Comparison of ENCODE assay signal across 8 mouse cellular contexts in genomic region chr9:119980770-119981182, GRCm38 (mm10). TPM values are rescaled to one million over a fixed set of nuclear protein-coding genes. Genes with fewer than 3 reads are reported as not detected.
A peak's percentile ranks its signal among the peaks of the same experiment; 100 is the strongest.
DNase-seq lines count a peak whose midpoint lies in the region; ATAC-seq and TF ChIP-seq lines count a peak whose summit lies in the region.

No protein-coding gene starts in this region.

- no peak for TF ChIP-seq POLR2A in bone marrow macrophage, adult 2 months (IDR thresholded peaks at IDR 0.05; ENCODE audit: borderline replicate concordance, low read depth, low read length)
- TF ChIP-seq POLR2A in limb, embryonic 14.5 days (IDR thresholded peaks at IDR 0.05; ENCODE audit: borderline replicate concordance, extremely low read depth, insufficient read depth, insufficient read length) = no peak

- peak overlapping the region; percentile 98 for H3K4me3 ChIP-seq in gastrocnemius, adult 2 months
- H3K4me3 ChIP-seq in bone marrow macrophage, adult 2 months (ENCODE audit: insufficient read depth, low read length) = peak overlapping the region; percentile 52; the same call in 1 of the 2 replicates
- H3K4me3 ChIP-seq in hindbrain, embryonic 11.5 days (ENCODE audit: low read depth, low read length) = no peak overlapping the region
- peak overlapping the region; percentile 72 for H3K4me3 ChIP-seq in limb, embryonic 14.5 days (replicated peaks; ENCODE audit: low read length)
- peak overlapping the region; percentile 76 for H3K4me3 ChIP-seq in stomach, embryonic 15.5 days (replicated peaks)

- ATAC-seq in hindbrain, embryonic 11.5 days (ENCODE audit: low FRiP score) = no peak
- ATAC-seq in limb, embryonic 14.5 days (ENCODE audit: low FRiP score, low read depth) = no peak
- ATAC-seq in stomach, embryonic 15.5 days (ENCODE audit: insufficient read depth, low FRiP score, low read depth) = no peak; the same call in 1 of the 2 replicates

- no peaks in the 10 kb centered on the region for H3K36me3 ChIP-seq in hindbrain, embryonic 11.5 days (ENCODE audit: control insufficient read depth, insufficient read depth, low read length)
- no peaks in the 10 kb centered on the region for H3K36me3 ChIP-seq in limb, embryonic 14.5 days (ENCODE audit: control insufficient read depth, insufficient read depth, low read length)
- no peaks in the 10 kb centered on the region for H3K36me3 ChIP-seq in stomach, embryonic 15.5 days

- peak overlapping the region; percentile 50; the same call in 1 of the 2 replicates for H3K9ac ChIP-seq in hindbrain, embryonic 11.5 days (ENCODE audit: low read depth, low read length)
- peak overlapping the region; percentile 38; the same call in 1 of the 2 replicates for H3K9ac ChIP-seq in limb, embryonic 14.5 days (ENCODE audit: low read depth, low read length, severe bottlenecking)
- 0 out of 2 replicates have a peak overlapping the region, but pooled peaks have one; percentile 1 for H3K9ac ChIP-seq in stomach, embryonic 15.5 days

- TF ChIP-seq CTCF in gastrocnemius, adult 2 months (IDR thresholded peaks at IDR 0.05) = no peak
- TF ChIP-seq CTCF in bone marrow macrophage, adult 2 months (IDR thresholded peaks at IDR 0.05; ENCODE audit: low read depth, low read length) = no peak

- DNase-seq in gastrocnemius, adult 2 months = no peak
- no peak for DNase-seq in gastrocnemius, postnatal 4 days (ENCODE audit: low spot score in 2 of 2)
- DNase-seq in hindbrain, embryonic 11.5 days (ENCODE audit: low spot score) = peak; percentile 30
- no peak for DNase-seq in limb, embryonic 14.5 days (ENCODE audit: low spot score)
- no peak for DNase-seq in urinary bladder, adult 18-20 months (ENCODE audit: low spot score in 2 of 2)
- no peak for DNase-seq in frontal cortex, postnatal 25 days (ENCODE audit: low spot score in 2 of 2)

- H3K27ac ChIP-seq in gastrocnemius, adult 2 months = peak overlapping the region; percentile 96
- peak overlapping the region; percentile 95 for H3K27ac ChIP-seq in bone marrow macrophage, adult 2 months (ENCODE audit: insufficient read depth, low read depth, low read length)
- peak overlapping the region; percentile 73 for H3K27ac ChIP-seq in hindbrain, embryonic 11.5 days (ENCODE audit: low read depth, low read length)
- peak overlapping the region; percentile 77 for H3K27ac ChIP-seq in limb, embryonic 14.5 days (replicated peaks; ENCODE audit: low read depth, low read length)
- H3K27ac ChIP-seq in stomach, embryonic 15.5 days = peak overlapping the region; percentile 96

- 11% methylated on average over 4 of the region's 4 CpGs for WGBS in hindbrain, embryonic 11.5 days
- whole genome bisulfite sequencing in limb, embryonic 14.5 days = 2% methylated on average over 4 of the region's 4 CpGs
- 3% methylated on average over 4 of the region's 4 CpGs for WGBS in stomach, embryonic 15.5 days

- no peaks in the 10 kb centered on the region for H3K9me3 ChIP-seq in hindbrain, embryonic 11.5 days (ENCODE audit: control insufficient read depth, low read length)
- H3K9me3 ChIP-seq in limb, embryonic 14.5 days (ENCODE audit: control insufficient read depth, low read length) = no peaks in the 10 kb centered on the region
- H3K9me3 ChIP-seq in stomach, embryonic 15.5 days = no peaks in the 10 kb centered on the region

- peaks cover 10% of the 10 kb centered on the region for H3K27me3 ChIP-seq in hindbrain, embryonic 11.5 days (ENCODE audit: control insufficient read depth, insufficient read depth, low read length)
- H3K27me3 ChIP-seq in limb, embryonic 14.5 days (ENCODE audit: control insufficient read depth, insufficient read depth, low read length) = no peaks in the 10 kb centered on the region
- no peaks in the 10 kb centered on the region for H3K27me3 ChIP-seq in stomach, embryonic 15.5 days (replicated peaks)

- H3K4me1 ChIP-seq in bone marrow macrophage, adult 2 months (ENCODE audit: control insufficient read depth, insufficient read depth, low read length) = peaks cover 48% of the 10 kb centered on the region
- H3K4me1 ChIP-seq in hindbrain, embryonic 11.5 days (replicated peaks; ENCODE audit: control insufficient read depth, insufficient read depth, low read length) = peaks cover 30% of the 10 kb centered on the region
- H3K4me1 ChIP-seq in limb, embryonic 14.5 days (ENCODE audit: control insufficient read depth, insufficient read depth, low read length) = peaks cover 59% of the 10 kb centered on the region
- peaks cover 74% of the 10 kb centered on the region for H3K4me1 ChIP-seq in stomach, embryonic 15.5 days

- intact Hi-C loops in gastrocnemius, adult 2 months (cut with DNase I) = no loop called here

- peak overlapping the region; percentile 93 for H3K4me2 ChIP-seq in hindbrain, embryonic 11.5 days (replicated peaks; ENCODE audit: low read depth, low read length)
- H3K4me2 ChIP-seq in limb, embryonic 14.5 days (replicated peaks; ENCODE audit: low read depth, low read length, severe bottlenecking) = peak overlapping the region; percentile 98
- H3K4me2 ChIP-seq in stomach, embryonic 15.5 days = peak overlapping the region; percentile 96

RNA-seq across cellular contexts. Expression of gene Csrnp1, which starts 3.7 kb away (rescaled TPM):
- 10 to 100 TPM in 1 of 2 experiments, 1 to 10 TPM in 1; 5.9 to 12.0 TPM for total RNA-seq in gastrocnemius, adult 2 months (2021)
- total RNA-seq in gastrocnemius, postnatal 4 days (2021) = 1 to 10 TPM; 4.5 to 5.4 TPM
- polyA plus RNA-seq in bone marrow macrophage, adult 2 months (2012; ENCODE audit: insufficient read depth, insufficient read length, missing spikeins) = 3.0 and 4.1 TPM in 2 replicates
- 0.62 and 1.3 TPM in 2 replicates for polyA plus RNA-seq in hindbrain, embryonic 11.5 days (2014; fragmentation: Nextera tagmentation; extraction: Ambion mirVana)
- polyA plus RNA-seq in limb, embryonic 14.5 days (2012; rRNA removed) = 12.8 and 28.4 TPM in 2 replicates
- polyA plus RNA-seq in limb, embryonic 14.5 days (2014; fragmentation: Nextera tagmentation; extraction: Ambion mirVana) = 2.1 and 2.8 TPM in 2 replicates
- 5.7 and 6.7 TPM in 2 replicates for polyA plus RNA-seq in stomach, embryonic 15.5 days (2015; fragmentation: Nextera tagmentation; extraction: Ambion mirVana)

RNA-seq across cellular contexts. Expression of gene Xirp1, which starts 42.6 kb away (rescaled TPM):
- 100 to 1,000 TPM in 1 of 2 experiments, 10 to 100 TPM in 1; 70.1 to 116 TPM for total RNA-seq in gastrocnemius, adult 2 months (2021)
- 100 to 1,000 TPM; 101 to 111 TPM for total RNA-seq in gastrocnemius, postnatal 4 days (2021)
- not detected in 2 replicates for polyA plus RNA-seq in bone marrow macrophage, adult 2 months (2012; ENCODE audit: insufficient read depth, insufficient read length, missing spikeins)
- polyA plus RNA-seq in hindbrain, embryonic 11.5 days (2014; fragmentation: Nextera tagmentation; extraction: Ambion mirVana) = 0.04 TPM in 1 of 2 replicates, not detected in the other
- polyA plus RNA-seq in limb, embryonic 14.5 days (2012; rRNA removed) = 1.4 TPM in 2 replicates
- polyA plus RNA-seq in limb, embryonic 14.5 days (2014; fragmentation: Nextera tagmentation; extraction: Ambion mirVana) = 1.4 and 2.2 TPM in 2 replicates
- polyA plus RNA-seq in stomach, embryonic 15.5 days (2015; fragmentation: Nextera tagmentation; extraction: Ambion mirVana) = 0.08 TPM in 2 replicates

RNA-seq across cellular contexts. Expression of gene Ttc21a, which starts 43.4 kb away (rescaled TPM):
- not detected for total RNA-seq in gastrocnemius, adult 2 months (2021)
- total RNA-seq in gastrocnemius, postnatal 4 days (2021) = under 1 TPM; 0.15 to 0.34 TPM
- polyA plus RNA-seq in bone marrow macrophage, adult 2 months (2012; ENCODE audit: insufficient read depth, insufficient read length, missing spikeins) = 0.20 and 0.27 TPM in 2 replicates
- 0.23 and 0.60 TPM in 2 replicates for polyA plus RNA-seq in hindbrain, embryonic 11.5 days (2014; fragmentation: Nextera tagmentation; extraction: Ambion mirVana)
- 0.34 and 0.35 TPM in 2 replicates for polyA plus RNA-seq in limb, embryonic 14.5 days (2012; rRNA removed)
- 0.10 and 0.21 TPM in 2 replicates for polyA plus RNA-seq in limb, embryonic 14.5 days (2014; fragmentation: Nextera tagmentation; extraction: Ambion mirVana)
- 0.06 and 0.14 TPM in 2 replicates for polyA plus RNA-seq in stomach, embryonic 15.5 days (2015; fragmentation: Nextera tagmentation; extraction: Ambion mirVana)

RNA-seq across cellular contexts. Expression of gene Gorasp1, which starts 43.4 kb away (rescaled TPM):
- total RNA-seq in gastrocnemius, adult 2 months (2021) = 10 to 100 TPM; 20.5 to 21.4 TPM
- 10 to 100 TPM; 18.8 to 25.2 TPM for total RNA-seq in gastrocnemius, postnatal 4 days (2021)
- 8.9 and 9.0 TPM in 2 replicates for polyA plus RNA-seq in bone marrow macrophage, adult 2 months (2012; ENCODE audit: insufficient read depth, insufficient read length, missing spikeins)
- 17.3 and 18.5 TPM in 2 replicates for polyA plus RNA-seq in hindbrain, embryonic 11.5 days (2014; fragmentation: Nextera tagmentation; extraction: Ambion mirVana)
- 28.1 and 31.5 TPM in 2 replicates for polyA plus RNA-seq in limb, embryonic 14.5 days (2012; rRNA removed)
- 30.2 and 32.4 TPM in 2 replicates for polyA plus RNA-seq in limb, embryonic 14.5 days (2014; fragmentation: Nextera tagmentation; extraction: Ambion mirVana)
- polyA plus RNA-seq in stomach, embryonic 15.5 days (2015; fragmentation: Nextera tagmentation; extraction: Ambion mirVana) = 28.7 and 30.8 TPM in 2 replicates
